Mouse (Mus musculus): ENCODE measurements around the gene Enox1.

DNA sequence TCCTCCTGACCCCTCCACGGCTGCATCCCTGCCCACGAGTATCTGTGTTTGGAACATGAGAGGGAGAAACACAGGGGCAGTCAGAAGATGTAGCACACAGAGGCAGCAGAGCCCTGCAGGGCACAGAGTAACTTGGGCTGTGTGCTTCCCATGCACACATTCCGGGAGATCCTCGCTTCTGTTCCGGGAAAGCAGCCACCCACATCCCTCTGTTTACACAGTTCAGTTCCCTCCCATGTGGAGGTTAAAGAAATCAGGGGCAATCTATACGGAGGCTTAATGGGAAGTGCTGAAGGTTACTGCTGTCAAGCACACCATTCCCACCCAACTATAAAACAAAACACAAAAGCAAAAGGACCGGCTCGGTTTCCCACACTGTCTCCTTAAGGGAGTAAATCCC lies 516.6 kb downstream of the Enox1 start:
- TF ChIP-seq POLR2A (IDR thresholded peaks at IDR 0.05; ENCODE audit: borderline replicate concordance, extremely low read depth, insufficient read depth, insufficient read length, poor library complexity, severe bottlenecking) (no peak), CTCF (IDR thresholded peaks at IDR 0.05; ENCODE audit: borderline replicate concordance, extremely low read depth, insufficient read depth, insufficient read length) (no peak)

Data from brain, embryonic 14.5 days (tissue).